Mouse (Mus musculus) gastrocnemius, postnatal 14 days (tissue): ENCODE measurements around the gene Plekhs1. TPM values are rescaled to one million over a fixed set of nuclear protein-coding genes. Genes with fewer than 3 reads are reported as not detected.

ENCODE experiments used
- DNase-seq: peaks from one replicate; pipeline ENCODE4 v3.0.0; 2021; ENCODE audit warnings: mixed read lengths
- intact Hi-C: fragments of 180-260 bp; cut with DNase I; formaldehyde crosslinking; loops from one replicate; pipeline ENCODE4 v1.15.1; 2025; ENCODE audit warnings: low total_unique reads
- long read RNA-seq, 2 experiments: library from polyadenylated mRNA; stranded (forward); transcript quantifications; one replicate each; pipeline ENCODE4 v2.0.0; 2021
- total RNA-seq, 2 experiments: library from RNA; stranded (reverse); gene quantifications; 2 replicates each; pipeline ENCODE4 v1.2.3; 2021

The Plekhs1 gene
- total RNA-seq, result under 1 TPM; 0.09 to 0.21 TPM
- long read RNA-seq, experiment 1, partial matches to known transcripts, result 0 of 1 reads
- long read RNA-seq, experiment 1, other reads (novel, unspliced or antisense), result 1 of 1 reads
- long read RNA-seq, experiment 2, result 0 reads

GRCm38 (mm10) chr19:56461522-56462101 lies at the start of gene Plekhs1:
Plekhs1 (plus strand) TSS chr19:56461640.
- DNase-seq, result no peak
- intact Hi-C loops, result no loop called here

- no peak for DNase-seq
- intact Hi-C loops, result no loop called here
Observed at GRCm38 (mm10) chr19:56418404-56418803, 43.0 kb upstream of the Plekhs1 start.

GRCm38 (mm10) chr19:56419452-56419851 lies 42.0 kb upstream of the Plekhs1 start:
- DNase-seq, result no peak
- intact Hi-C loops, result no loop called here

GRCm38 (mm10) chr19:56420345-56420744 lies 41.1 kb upstream of the Plekhs1 start:
- intact Hi-C loops, result loop anchor here (10.0 kb wide), 1 partner anchor 354 kb away; no protein-coding TSS in a partner anchor
- no peak for DNase-seq

GRCm38 (mm10) chr19:56422476-56423338 lies 38.7 kb upstream of the Plekhs1 start:
- intact Hi-C loops, result loop anchor here (10.0 kb wide), 1 partner anchor 352 kb away; no protein-coding TSS in a partner anchor
- peak; percentile 85 for DNase-seq

- no peak for DNase-seq
- intact Hi-C loops, result loop anchor here (10.0 kb wide), 1 partner anchor 351 kb away; no protein-coding TSS in a partner anchor
Observed at GRCm38 (mm10) chr19:56423370-56423769, 38.1 kb upstream of the Plekhs1 start.

GRCm38 (mm10) chr19:56424606-56425395 lies 36.6 kb upstream of the Plekhs1 start:
- no peak for DNase-seq
- intact Hi-C loops, result loop anchor here (10.0 kb wide), 1 partner anchor 350 kb away; no protein-coding TSS in a partner anchor

- intact Hi-C loops, result loop anchor here (10.0 kb wide), 1 partner anchor 349 kb away; no protein-coding TSS in a partner anchor
- DNase-seq, result no peak
Observed at GRCm38 (mm10) chr19:56425492-56425891, 35.9 kb upstream of the Plekhs1 start.

GRCm38 (mm10) chr19:56430369-56430768 lies 31.1 kb upstream of the Plekhs1 start:
- no peak for DNase-seq
- intact Hi-C loops, result no loop called here

GRCm38 (mm10) chr19:56432706-56433105 lies 28.7 kb upstream of the Plekhs1 start:
- intact Hi-C loops, result no loop called here
- DNase-seq, result no peak

GRCm38 (mm10) chr19:56433581-56433980 lies 27.9 kb upstream of the Plekhs1 start:
- intact Hi-C loops, result no loop called here
- no peak for DNase-seq

GRCm38 (mm10) chr19:56436380-56436779 lies 25.1 kb upstream of the Plekhs1 start:
- intact Hi-C loops, result no loop called here
- no peak for DNase-seq

- peak; percentile 21 for DNase-seq
Observed at GRCm38 (mm10) chr19:56438357-56439071, 22.9 kb upstream of the Plekhs1 start.

GRCm38 (mm10) chr19:56439072-56439434 lies 22.4 kb upstream of the Plekhs1 start:
- DNase-seq, result no peak
- intact Hi-C loops, result no loop called here

More at GRCm38 (mm10) chr19:56438357-56439071, 22.9 kb upstream of the Plekhs1 start:
- intact Hi-C loops, result no loop called here

- intact Hi-C loops, result no loop called here
- DNase-seq, result no peak
Observed at GRCm38 (mm10) chr19:56443445-56443844, 18.0 kb upstream of the Plekhs1 start.

- intact Hi-C loops, result no loop called here
- no peak for DNase-seq
Observed at GRCm38 (mm10) chr19:56448784-56449183, 12.7 kb upstream of the Plekhs1 start.

GRCm38 (mm10) chr19:56449537-56449936 lies 11.9 kb upstream of the Plekhs1 start:
- intact Hi-C loops, result no loop called here

GRCm38 (mm10) chr19:56450892-56451291 lies 10.5 kb upstream of the Plekhs1 start:
- DNase-seq, result no peak
- intact Hi-C loops, result no loop called here

More at GRCm38 (mm10) chr19:56449537-56449936, 11.9 kb upstream of the Plekhs1 start:
- DNase-seq, result no peak

GRCm38 (mm10) chr19:56451867-56452266 lies 9.6 kb upstream of the Plekhs1 start:
- DNase-seq, result no peak
- intact Hi-C loops, result no loop called here
